In genomic region chr8:95434233-95434632, GRCm38 (mm10) we compare ENCODE assay signal across 8 mouse cellular contexts. TPM values are rescaled to one million over a fixed set of nuclear protein-coding genes. Genes with fewer than 3 reads are reported as not detected.
DNase-seq lines count a peak whose midpoint lies in the region; ATAC-seq and TF ChIP-seq lines count a peak whose summit lies in the region.

No protein-coding gene starts in this region.

- H3K9me3 ChIP-seq in heart, embryonic 16.5 days (replicated peaks; ENCODE audit: control insufficient read depth, low read length) = no peaks in the 10 kb centered on the region
- no peaks in the 10 kb centered on the region for H3K9me3 ChIP-seq in limb, embryonic 11.5 days (ENCODE audit: control insufficient read depth, low read length)

- WGBS in heart, embryonic 16.5 days = under 1% methylated on average over 25 of the region's 25 CpGs
- 0% methylated on average over 25 of the region's 25 CpGs for WGBS in limb, embryonic 11.5 days

- H3K4me3 ChIP-seq in testis, adult 2 months (ENCODE audit: control insufficient read depth, low read depth, low read length) = peak overlapping the region; percentile 86
- H3K4me3 ChIP-seq in heart, embryonic 16.5 days (ENCODE audit: low read length) = peak overlapping the region; percentile 99
- H3K4me3 ChIP-seq in limb, embryonic 11.5 days (ENCODE audit: low read depth, low read length) = peak overlapping the region; percentile 62

- DNase-seq in cerebellum, postnatal 36 days = peak; percentile 57 to 62
- DNase-seq in cerebellum, adult 9-11 months = no peak
- no peak for DNase-seq in testis, postnatal 10 days (ENCODE audit: low spot score)
- DNase-seq in limb, embryonic 11.5 days (ENCODE audit: low spot score) = peak; percentile 71
- DNase-seq in T-cell, adult 2 months (ENCODE audit: low spot score) = no peak

- peak; percentile 2; the same call in 1 of the 2 replicates for ATAC-seq in heart, embryonic 16.5 days (replicated peaks; ENCODE audit: extremely low read depth, insufficient read depth, low FRiP score)
- ATAC-seq in limb, embryonic 11.5 days (ENCODE audit: insufficient number of reproducible peaks, low FRiP score, low TSS enrichment, low read depth) = no peak; the same call in 1 of the 2 replicates
- ATAC-seq in monocyte, adult 5-6 weeks (replicated peaks; ENCODE audit: insufficient number of reproducible peaks, low FRiP score, low TSS enrichment, poor library complexity, severe bottlenecking) = peak; percentile 4; the same call in 1 of the 2 replicates

- peak overlapping the region; percentile 66 for H3K4me2 ChIP-seq in heart, embryonic 16.5 days (ENCODE audit: low read depth, low read length)
- H3K4me2 ChIP-seq in limb, embryonic 11.5 days (ENCODE audit: low read depth, severe bottlenecking) = peak overlapping the region; percentile 74

- no peaks in the 10 kb centered on the region for H3K27me3 ChIP-seq in testis, adult 2 months (ENCODE audit: control insufficient read depth, insufficient read depth, low read length)
- H3K27me3 ChIP-seq in heart, embryonic 16.5 days (ENCODE audit: control insufficient read depth, insufficient read depth, low read length) = no peaks in the 10 kb centered on the region
- H3K27me3 ChIP-seq in limb, embryonic 11.5 days (ENCODE audit: control insufficient read depth, insufficient read depth, low read length) = no peaks in the 10 kb centered on the region

- H3K9ac ChIP-seq in heart, embryonic 16.5 days (ENCODE audit: low read length) = peak overlapping the region; percentile 98
- peak overlapping the region; percentile 77 for H3K9ac ChIP-seq in limb, embryonic 11.5 days (ENCODE audit: low read length)

- peaks cover 13% of the 10 kb centered on the region for H3K4me1 ChIP-seq in testis, adult 2 months (ENCODE audit: control insufficient read depth, insufficient read depth, low read length)
- peaks cover 37% of the 10 kb centered on the region for H3K4me1 ChIP-seq in heart, embryonic 16.5 days (ENCODE audit: control insufficient read depth, insufficient read depth, low read length)
- H3K4me1 ChIP-seq in limb, embryonic 11.5 days (ENCODE audit: control insufficient read depth, insufficient read depth, low read length) = peaks cover 12% of the 10 kb centered on the region

- TF ChIP-seq POLR2A in testis, adult 2 months (IDR thresholded peaks at IDR 0.05; ENCODE audit: control insufficient read depth, low read depth, low read length) = no peak

- peak overlapping the region; percentile 76 for H3K27ac ChIP-seq in testis, adult 2 months (ENCODE audit: control insufficient read depth, insufficient read depth, low read depth, low read length)
- peak overlapping the region; percentile 97 for H3K27ac ChIP-seq in heart, embryonic 16.5 days (ENCODE audit: low read length)
- peak overlapping the region; percentile 71 for H3K27ac ChIP-seq in limb, embryonic 11.5 days (replicated peaks; ENCODE audit: low read depth, low read length)

- TF ChIP-seq CTCF in testis, adult 2 months (IDR thresholded peaks at IDR 0.05; ENCODE audit: control insufficient read depth, insufficient read depth, insufficient replicate concordance, low read depth, low read length) = no peak

- no peaks in the 10 kb centered on the region for H3K36me3 ChIP-seq in testis, adult 2 months (ENCODE audit: control insufficient read depth, insufficient read depth, low read length)
- no peaks in the 10 kb centered on the region for H3K36me3 ChIP-seq in heart, embryonic 16.5 days (ENCODE audit: control insufficient read depth, insufficient read depth)
- no peaks in the 10 kb centered on the region for H3K36me3 ChIP-seq in limb, embryonic 11.5 days (ENCODE audit: control insufficient read depth, insufficient read depth, low read length)

RNA-seq across cellular contexts. Expression of gene Cfap20, which starts 0.4 kb away (rescaled TPM):
- 103 and 106 TPM in 2 replicates for polyA plus RNA-seq in testis, adult 2 months (2012; rRNA removed)
- 155 and 167 TPM in 2 replicates for polyA plus RNA-seq in heart, embryonic 16.5 days (2015; fragmentation: Nextera tagmentation; extraction: Ambion mirVana)
- polyA plus RNA-seq in limb, embryonic 11.5 days (2014; fragmentation: Nextera tagmentation; extraction: Ambion mirVana) = 142 and 143 TPM in 2 replicates
- 27.0 to 52.7 TPM (median 36.3 TPM) in 3 replicates for total RNA-seq in monocyte, adult 5-6 weeks (2017)

RNA-seq across cellular contexts. Expression of gene Csnk2a2, which starts 55.6 kb away (rescaled TPM):
- polyA plus RNA-seq in testis, adult 2 months (2012; rRNA removed) = 107 and 125 TPM in 2 replicates
- 6.0 and 6.1 TPM in 2 replicates for polyA plus RNA-seq in heart, embryonic 16.5 days (2015; fragmentation: Nextera tagmentation; extraction: Ambion mirVana)
- polyA plus RNA-seq in limb, embryonic 11.5 days (2014; fragmentation: Nextera tagmentation; extraction: Ambion mirVana) = 17.5 and 19.4 TPM in 2 replicates
- 16.8 to 25.0 TPM (median 22.7 TPM) in 3 replicates for total RNA-seq in monocyte, adult 5-6 weeks (2017)

Comparison
In these comparisons a context has a peak if more than half of its experiments do, and no peak if none do; other contexts are left out.
1. DNase-seq: peak in cerebellum, postnatal 36 days (2 of 2) and limb, embryonic 11.5 days (single experiment); none in cerebellum, adult 9-11 months (single experiment), testis, postnatal 10 days (single experiment) and T-cell, adult 2 months (single experiment).
2. Peak in every context shown above with its lines, with median percentiles within 50 percentile points of each other: H3K27ac ChIP-seq and H3K4me3 ChIP-seq.